Mouse (Mus musculus) embryonic fibroblast, embryonic 13.5 days (primary cell): Measurements from ENCODE around the gene Alox12b. TPM values are rescaled to one million over a fixed set of nuclear protein-coding genes. Genes with fewer than 3 reads are reported as not detected.

Experiments
- H3K27ac ChIP-seq: 2 replicates; pipeline ENCODE4 v1.5.1; 2012; ENCODE audit warnings: low read length, control low read depth, inconsistent platforms; ENCODE audit not compliant: insufficient read depth
- H3K4me1 ChIP-seq: 2 replicates; pipeline ENCODE4 v1.6.1; 2011; ENCODE audit warnings: low read length; ENCODE audit not compliant: control insufficient read depth, insufficient read depth
- H3K4me3 ChIP-seq: 2 replicates; pipeline ENCODE4 v1.5.1; 2011; ENCODE audit warnings: mild to moderate bottlenecking, control low read depth, low read length; ENCODE audit not compliant: insufficient read depth
- CTCF ChIP-seq: IDR thresholded peaks from 2 replicates; pipeline ENCODE4 v1.5.1; 2011; ENCODE audit warnings: mild to moderate bottlenecking, control low read depth, low read length, moderate library complexity, borderline replicate concordance; ENCODE audit not compliant: insufficient read depth
- POLR2A ChIP-seq: IDR thresholded peaks from 2 replicates; pipeline ENCODE4 v1.6.1; 2011; ENCODE audit warnings: low read depth, mild to moderate bottlenecking, control low read depth, low read length, moderate library complexity
- polyA plus RNA-seq: library from polyadenylated mRNA; stranded (reverse); fragments of >200 nt; gene quantifications from 2 replicates; pipeline ENCODE4 v1.2.4, GENCODE M21; 2011; ENCODE audit warnings: low read depth; ENCODE audit not compliant: missing spikeins, insufficient read length

Alox12b gene
- polyA plus RNA-seq, 1 experiment = not detected

DNA sequence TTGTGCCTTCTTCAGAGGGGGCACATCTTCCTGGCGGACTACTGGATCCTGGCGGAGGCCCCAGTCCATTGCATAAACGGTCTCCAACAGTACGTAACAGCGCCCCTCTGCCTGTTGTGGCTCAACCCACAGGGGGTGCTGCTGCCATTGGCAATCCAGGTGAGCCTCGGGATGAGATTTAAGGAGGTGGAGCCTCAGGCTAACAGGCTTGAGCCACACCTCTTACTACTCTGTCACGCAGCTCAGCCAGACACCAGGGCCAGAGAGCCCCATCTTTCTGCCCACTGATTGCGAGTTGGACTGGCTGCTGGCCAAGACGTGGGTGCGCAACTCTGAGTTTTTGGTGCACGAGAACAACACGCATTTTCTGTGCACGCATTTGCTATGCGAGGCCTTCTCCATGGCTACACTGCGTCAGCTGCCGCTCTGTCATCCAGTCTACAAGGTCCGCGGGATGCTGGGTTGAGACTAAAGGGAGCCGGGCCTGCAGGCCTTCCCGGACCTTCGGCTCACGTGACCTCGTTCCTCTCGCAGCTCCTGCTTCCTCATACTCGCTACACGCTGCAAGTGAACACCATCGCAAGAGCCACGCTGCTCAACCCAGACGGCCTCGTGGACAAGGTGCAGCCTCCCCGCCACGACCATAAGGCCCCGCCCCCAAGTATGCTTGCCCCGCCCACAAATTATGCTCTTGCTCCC lies 22.7 kb upstream of the Alox12b start:
- H3K27ac ChIP-seq = no peak overlapping the region
- no peaks in the 10 kb centered on the region for H3K4me1 ChIP-seq
- H3K4me3 ChIP-seq = no peak overlapping the region
- TF ChIP-seq POLR2A (0 out of 2 replicates have a peak, but pooled peaks have one; percentile 12), CTCF (peak; percentile 28; the same call in 1 of the 2 replicates)

DNA sequence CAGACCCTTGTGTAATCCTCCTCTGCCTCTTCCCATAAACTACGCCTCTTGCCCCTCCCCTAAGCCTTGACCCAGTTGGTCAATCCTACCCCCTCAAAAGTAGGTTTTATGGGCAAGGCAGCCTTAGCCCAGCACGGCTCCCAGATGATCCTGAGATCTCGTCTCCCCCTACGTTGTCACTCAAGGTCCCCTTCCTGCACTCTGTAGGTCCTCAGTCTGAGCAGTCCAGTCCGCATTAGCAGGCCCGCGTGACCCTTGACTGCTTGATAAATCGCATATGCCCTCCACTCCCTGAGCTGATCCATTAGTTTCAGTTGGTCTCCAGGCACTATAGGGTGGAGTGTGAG lies 22.2 kb upstream of the Alox12b start:
- TF ChIP-seq CTCF (no peak), POLR2A (no peak)
- Histone ChIP-seq H3K4me3 (no peak overlapping the region), H3K27ac (no peak overlapping the region)

DNA sequence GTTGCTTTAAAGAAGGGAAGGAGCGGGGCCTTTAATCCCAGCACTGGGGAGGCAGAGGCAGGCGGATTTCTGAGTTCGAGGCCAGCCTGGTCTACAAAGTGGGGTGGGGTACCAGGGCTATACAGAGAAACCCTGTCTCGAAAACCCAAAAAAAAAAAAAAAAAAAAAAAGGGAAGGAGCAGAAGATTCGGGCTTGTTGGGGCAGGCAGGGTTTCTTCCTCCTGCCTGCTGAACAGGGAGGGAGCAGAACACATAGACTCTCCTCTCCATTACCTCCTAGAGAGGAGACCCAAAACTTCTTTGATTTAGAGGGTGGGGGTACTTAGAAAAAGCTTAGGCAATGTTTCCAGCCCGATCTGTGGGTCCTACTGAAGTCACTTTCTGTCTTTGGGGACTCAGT lies 21.4 kb upstream of the Alox12b start:
- no peak overlapping the region for H3K4me3 ChIP-seq
- H3K27ac ChIP-seq = no peak overlapping the region
- H3K4me1 ChIP-seq = no peaks in the 10 kb centered on the region
- TF ChIP-seq CTCF = no peak
- TF ChIP-seq POLR2A = no peak

More for the DNA sequence above, 22.2 kb upstream of the Alox12b start:
- no peaks in the 10 kb centered on the region for H3K4me1 ChIP-seq

DNA sequence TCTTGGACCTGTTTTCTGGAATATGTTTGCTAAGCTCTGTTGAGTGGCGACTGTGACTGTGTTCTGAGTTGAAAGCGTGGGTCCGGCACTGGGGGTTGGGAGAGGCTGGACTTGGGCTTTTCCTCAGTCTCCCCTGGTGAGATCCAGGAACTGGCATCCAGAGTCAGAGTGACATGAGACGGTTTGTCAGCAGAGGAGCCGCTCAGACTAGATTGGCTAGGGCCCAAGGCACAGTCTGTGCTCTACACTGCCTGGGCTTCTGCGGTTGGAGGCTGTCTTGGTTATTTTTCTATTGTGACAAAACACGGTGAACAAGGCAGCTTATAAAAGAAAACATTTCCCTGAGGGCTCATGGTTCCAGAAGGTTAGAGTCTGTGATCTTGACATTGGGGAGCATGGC lies 9.2 kb upstream of the Alox12b start:
- Histone ChIP-seq H3K4me1 (no peaks in the 10 kb centered on the region), H3K4me3 (no peak overlapping the region), H3K27ac (no peak overlapping the region)
- no peak for TF ChIP-seq CTCF
- TF ChIP-seq POLR2A = no peak

DNA sequence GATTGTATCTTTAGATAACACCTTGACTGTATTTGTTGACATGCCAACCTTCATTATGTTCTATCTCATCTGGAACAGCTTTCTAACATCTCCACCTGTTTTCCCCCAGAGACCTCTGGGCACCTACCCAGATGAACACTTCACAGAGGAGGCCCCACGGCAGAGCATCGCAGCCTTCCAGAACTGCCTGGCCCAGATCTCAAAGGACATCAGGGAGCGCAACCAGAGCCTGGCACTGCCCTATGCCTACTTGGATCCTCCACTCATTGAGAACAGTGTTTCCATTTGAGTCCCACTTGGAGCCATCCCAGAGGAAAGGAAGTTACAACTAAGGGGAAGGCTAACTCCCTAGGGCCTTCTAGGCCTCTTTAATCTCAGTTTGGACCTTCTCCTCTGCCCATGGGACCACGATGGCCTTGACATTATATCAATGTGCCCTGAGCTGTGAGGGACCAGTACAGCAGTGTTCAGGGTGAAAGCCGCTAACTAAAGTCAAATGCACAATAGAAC lies 8.3 kb upstream of the Alox12b start:
- H3K4me3 ChIP-seq = no peak overlapping the region
- no peak overlapping the region for H3K27ac ChIP-seq
- no peak for TF ChIP-seq POLR2A
- TF ChIP-seq CTCF = no peak
- no peaks in the 10 kb centered on the region for H3K4me1 ChIP-seq

DNA sequence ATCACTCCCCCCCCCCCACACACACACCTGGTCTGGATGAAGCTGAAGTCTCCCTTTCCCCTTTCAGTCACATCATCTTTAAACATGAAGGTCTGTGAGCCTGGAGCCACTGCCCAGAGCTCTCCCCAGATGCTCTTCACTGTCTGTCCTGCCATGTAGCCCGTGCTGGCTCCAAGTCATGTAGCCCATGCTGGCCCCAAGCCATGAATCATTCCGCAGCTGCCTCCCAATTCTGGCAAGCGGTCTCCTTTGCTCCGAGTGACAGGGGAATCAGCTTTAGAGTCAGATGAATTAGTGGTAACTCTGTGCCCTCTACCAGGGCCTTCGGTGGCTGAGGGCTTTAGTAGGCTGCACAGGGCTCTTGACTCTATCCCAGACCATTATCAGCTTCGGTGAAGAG lies 7.1 kb upstream of the Alox12b start:
- TF ChIP-seq POLR2A (no peak), CTCF (no peak)
- Histone ChIP-seq H3K4me1 (no peaks in the 10 kb centered on the region), H3K27ac (no peak overlapping the region), H3K4me3 (no peak overlapping the region)

DNA sequence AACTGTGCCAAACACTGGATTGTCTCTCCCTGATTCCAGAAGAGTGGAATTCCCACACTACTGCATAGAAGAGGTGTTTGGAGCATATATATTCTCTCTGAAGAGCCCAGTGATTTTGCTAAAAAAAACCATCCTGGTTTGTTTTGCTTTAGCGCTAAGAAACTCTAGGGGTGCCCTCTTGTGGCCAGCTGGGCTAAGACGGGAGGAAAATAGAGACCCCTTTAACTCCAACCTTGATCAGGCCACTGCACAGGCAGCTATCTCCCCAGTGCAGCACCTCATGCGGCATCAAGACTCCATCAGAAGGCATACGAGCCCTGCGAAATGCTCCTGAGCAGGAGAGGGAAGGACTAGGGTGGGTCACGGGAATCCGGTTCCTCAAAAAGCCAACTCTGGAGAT lies 6.3 kb upstream of the Alox12b start:
- TF ChIP-seq POLR2A = no peak
- TF ChIP-seq CTCF = no peak
- no peaks in the 10 kb centered on the region for H3K4me1 ChIP-seq
- no peak overlapping the region for H3K4me3 ChIP-seq
- H3K27ac ChIP-seq = no peak overlapping the region

DNA sequence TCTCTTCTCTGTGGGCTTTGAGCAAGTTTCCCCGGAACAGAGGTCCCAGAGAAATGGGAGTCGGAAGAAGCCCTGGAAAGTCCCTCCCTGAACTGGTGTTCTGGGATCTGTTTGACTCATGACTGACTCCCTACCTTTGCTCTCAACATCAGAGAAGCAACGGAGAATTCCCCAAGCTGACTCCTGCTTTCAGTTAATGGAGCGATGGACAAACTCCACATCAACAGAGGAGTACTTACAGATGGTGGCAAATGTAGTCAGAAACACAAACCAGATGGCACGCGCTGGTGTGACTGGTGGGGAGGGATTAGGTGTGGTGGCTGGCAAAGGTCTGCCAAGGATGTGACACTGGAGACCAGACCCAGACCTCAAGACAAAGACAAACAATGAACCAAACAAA lies 5.8 kb upstream of the Alox12b start:
- Histone ChIP-seq H3K4me3 (no peak overlapping the region), H3K4me1 (no peaks in the 10 kb centered on the region), H3K27ac (no peak overlapping the region)
- TF ChIP-seq POLR2A = no peak
- TF ChIP-seq CTCF = no peak

DNA sequence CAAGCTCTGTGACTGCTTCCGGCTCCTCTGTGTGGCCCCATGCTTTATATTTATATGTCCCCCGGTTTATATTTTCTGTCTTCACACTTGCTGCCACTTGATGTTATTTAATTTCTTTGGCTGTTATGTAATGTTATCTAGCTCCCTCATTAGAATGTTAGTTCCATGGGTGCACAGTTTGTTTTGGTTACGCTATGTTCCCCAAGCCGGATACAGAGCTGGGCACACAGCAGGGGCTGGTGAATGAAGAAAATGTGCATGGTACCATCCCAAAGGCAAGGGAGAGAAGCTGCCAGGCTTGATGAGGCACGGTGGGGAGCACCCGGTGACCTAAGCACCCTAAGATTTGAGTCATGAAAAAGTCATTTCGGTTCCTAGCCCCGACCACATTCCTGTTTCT lies 3.0 kb upstream of the Alox12b start:
- Histone ChIP-seq H3K4me3 (no peak overlapping the region), H3K4me1 (no peaks in the 10 kb centered on the region), H3K27ac (no peak overlapping the region)
- TF ChIP-seq CTCF = no peak

DNA sequence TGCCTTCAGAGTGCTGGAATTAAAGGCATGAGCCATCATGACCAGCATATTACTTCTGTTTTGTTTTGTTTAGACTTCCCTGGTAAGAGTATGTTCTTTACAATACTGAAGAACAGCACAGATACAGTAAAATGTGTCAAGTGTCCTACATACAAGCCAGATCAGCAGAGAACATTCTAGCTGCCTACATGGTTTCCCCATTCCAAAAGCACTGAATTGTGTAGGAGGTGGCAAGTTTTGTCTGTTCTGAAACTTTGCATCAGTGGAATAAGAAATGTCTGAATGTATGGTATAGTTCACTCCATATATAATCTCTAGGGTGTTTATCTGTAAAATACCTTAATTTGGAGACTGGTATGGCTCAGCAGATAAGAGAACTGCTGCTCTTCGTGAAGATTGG lies 1.4 kb upstream of the Alox12b start:
- no peak overlapping the region for H3K4me3 ChIP-seq
- TF ChIP-seq CTCF = no peak
- H3K4me1 ChIP-seq = no peaks in the 10 kb centered on the region
- H3K27ac ChIP-seq = no peak overlapping the region
